Mouse (Mus musculus): ENCODE data around the gene Gm7029. TPM values are rescaled to one million over a fixed set of nuclear protein-coding genes. Genes with fewer than 3 reads are reported as not detected.
"Not testable (repeated sequence)": the region's sequence is repeated elsewhere in the genome, so short reads cannot be mapped to it uniquely, and the experiment has no call there.

Gene Gm7029
- polyA plus RNA-seq, 1 experiment from 2014 or later, result not detected

DNA sequence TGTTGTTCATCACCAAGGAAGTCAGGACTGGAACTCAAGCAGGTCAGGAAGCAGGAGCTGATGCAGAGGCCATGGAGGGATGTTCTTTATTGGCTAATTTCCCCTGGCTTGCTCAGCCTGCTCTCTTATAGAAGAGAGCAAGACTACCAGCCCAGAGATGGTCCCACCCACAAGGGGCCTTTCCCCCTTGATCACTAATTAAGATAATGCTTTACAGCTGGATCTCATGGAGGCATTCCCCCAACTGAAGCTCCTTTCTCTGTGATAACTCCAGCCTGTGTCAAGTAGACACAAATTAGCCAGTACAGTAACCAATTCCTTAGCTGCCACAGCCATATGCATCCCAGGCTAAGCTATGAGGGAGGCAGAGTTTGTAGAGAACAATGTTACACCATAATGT is 14.6 kb downstream of the Gm7029 start:
- H3K36me3 ChIP-seq (ENCODE audit: control insufficient read depth, insufficient read depth, low read length); H3K9ac ChIP-seq (ENCODE audit: low read depth, low read length); H3K27me3 ChIP-seq (replicated peaks; ENCODE audit: control insufficient read depth, insufficient read depth, low read length); H3K4me1 ChIP-seq (ENCODE audit: control insufficient read depth, insufficient read depth, low read length); H3K9me3 ChIP-seq (ENCODE audit: control insufficient read depth, low read length); H3K4me3 ChIP-seq (ENCODE audit: low read depth, low read length); H3K27ac ChIP-seq (replicated peaks; ENCODE audit: low read depth, low read length); ATAC-seq (ENCODE audit: low read depth); DNase-seq (ENCODE audit: low spot score): not testable (repeated sequence)
- H3K4me2 ChIP-seq (ENCODE audit: low read depth, low read length), result peak overlapping the region; percentile 63

DNA sequence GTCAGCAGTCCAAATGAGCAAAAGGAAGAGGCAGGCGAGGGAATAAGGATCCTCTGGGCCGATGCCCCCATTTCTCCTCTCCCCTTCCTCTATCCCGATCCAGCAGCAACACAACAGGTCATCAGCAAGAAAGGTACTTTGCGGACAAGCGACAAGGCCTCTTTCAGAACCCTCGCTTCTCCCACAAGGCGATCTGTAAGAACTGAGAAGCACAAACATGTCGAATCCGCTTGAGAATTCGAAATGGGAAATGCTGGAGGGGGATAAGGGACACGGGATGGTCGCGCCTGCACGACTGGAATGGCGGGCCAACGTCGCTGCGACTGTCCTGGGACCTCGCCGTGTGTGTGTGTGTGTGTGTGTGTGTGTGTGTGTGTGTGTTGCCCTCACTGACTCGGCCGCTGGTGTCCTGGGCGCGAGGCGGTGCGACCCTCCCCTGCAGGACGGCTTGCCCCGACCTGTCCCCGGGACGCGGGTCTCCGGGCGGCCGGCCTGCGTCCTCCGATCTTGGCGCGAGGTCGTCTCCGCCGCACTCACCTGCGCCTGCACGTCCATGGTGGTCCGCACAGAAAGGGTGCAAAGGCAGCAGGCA is 16.4 kb downstream of the Gm7029 start:
- H3K4me1 ChIP-seq (ENCODE audit: control insufficient read depth, insufficient read depth, low read length); DNase-seq (ENCODE audit: low spot score); H3K9me3 ChIP-seq (ENCODE audit: control insufficient read depth, low read length); ATAC-seq (ENCODE audit: low read depth); H3K36me3 ChIP-seq (ENCODE audit: control insufficient read depth, insufficient read depth, low read length); H3K27me3 ChIP-seq (replicated peaks; ENCODE audit: control insufficient read depth, insufficient read depth, low read length); H3K27ac ChIP-seq (replicated peaks; ENCODE audit: low read depth, low read length): not testable (repeated sequence)
- peak overlapping the region; percentile 70 for H3K9ac ChIP-seq (ENCODE audit: low read depth, low read length)
- peak overlapping the region; percentile 63 for H3K4me2 ChIP-seq (ENCODE audit: low read depth, low read length)
- peak overlapping the region; percentile 61 for H3K4me3 ChIP-seq (ENCODE audit: low read depth, low read length)
- 1% methylated on average over 17 of the region's 44 CpGs for WGBS

DNA sequence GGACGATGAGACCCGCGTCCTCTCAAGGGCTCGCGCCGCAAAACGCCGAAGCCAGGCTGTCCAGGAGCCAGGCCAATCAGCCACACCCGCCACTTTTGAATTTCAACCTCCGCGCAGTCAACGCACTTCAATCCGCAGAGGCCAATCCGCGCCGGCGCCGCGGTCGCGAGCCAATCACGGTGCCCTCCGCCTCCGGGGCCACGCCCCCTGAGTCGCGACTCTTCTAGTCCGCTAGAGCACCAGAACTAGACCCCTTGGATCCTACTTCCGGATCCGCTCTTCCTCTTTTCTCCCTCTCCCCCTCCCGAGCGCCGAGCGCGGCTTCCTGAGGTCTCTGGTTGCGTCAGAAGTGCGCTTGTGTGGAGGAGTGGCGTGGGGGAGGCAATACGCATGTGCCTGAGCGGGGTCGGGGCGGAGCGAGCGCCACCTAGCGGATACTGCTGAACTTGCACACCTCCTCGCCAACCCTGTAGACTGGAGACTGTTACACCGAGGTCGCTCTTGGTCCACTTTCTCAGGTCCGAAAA is 17.0 kb downstream of the Gm7029 start, which contains the start of gene Kifc1:
Gene Kifc1 (minus strand): TSS at position 129 of the 527 bp plus-strand sequence.
- DNase-seq (ENCODE audit: low spot score) (peak; percentile 100), ATAC-seq (ENCODE audit: low read depth) (peak; percentile 99)
- H3K4me1 ChIP-seq (ENCODE audit: control insufficient read depth, insufficient read depth, low read length), result peaks cover 9% of the 10 kb centered on the region; the same call in 1 of the 2 replicates
- H3K36me3 ChIP-seq (ENCODE audit: control insufficient read depth, insufficient read depth, low read length), result 0 out of 2 replicates have a peak, but pooled peaks cover 8% of the 10 kb centered on the region
- no peak within 1 kb of the TSS for H3K27ac ChIP-seq (replicated peaks; ENCODE audit: low read depth, low read length)
- H3K9me3 ChIP-seq (ENCODE audit: control insufficient read depth, low read length), result no peaks in the 10 kb centered on the region
- H3K27me3 ChIP-seq (replicated peaks; ENCODE audit: control insufficient read depth, insufficient read depth, low read length), result no peaks in the 10 kb centered on the region
- H3K4me2 ChIP-seq (ENCODE audit: low read depth, low read length), result peak within 1 kb of the TSS; percentile 63
- peak within 1 kb of the TSS; percentile 61 for H3K4me3 ChIP-seq (ENCODE audit: low read depth, low read length)
- H3K9ac ChIP-seq (ENCODE audit: low read depth, low read length), result peak within 1 kb of the TSS; percentile 70
- 1% methylated on average over 30 of the region's 49 CpGs for WGBS

DNA sequence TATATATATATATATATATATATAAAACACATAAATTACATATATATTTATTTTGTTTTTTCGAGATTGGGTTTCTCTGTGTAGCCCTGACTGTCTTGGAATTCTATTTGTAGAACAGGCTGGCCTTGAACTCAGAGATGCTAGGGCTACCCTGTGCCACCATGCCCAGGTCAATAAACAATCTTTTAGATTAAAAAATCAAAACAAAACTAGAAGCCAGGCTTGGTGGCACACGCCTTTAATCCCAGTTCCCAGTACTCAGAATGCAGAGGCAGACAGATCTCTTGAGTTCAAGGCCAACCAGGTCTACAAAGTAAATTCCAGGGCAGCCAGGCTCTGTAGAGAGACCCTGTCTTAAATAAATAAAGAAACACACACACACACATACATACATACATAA is 17.7 kb downstream of the Gm7029 start:
- 0 out of 2 replicates have a peak, but pooled peaks cover under 1% of the 10 kb centered on the region for H3K36me3 ChIP-seq (ENCODE audit: control insufficient read depth, insufficient read depth, low read length)
- WGBS, result 66% methylated on average over 2 of the region's 2 CpGs
- DNase-seq (ENCODE audit: low spot score), result no peak

DNA sequence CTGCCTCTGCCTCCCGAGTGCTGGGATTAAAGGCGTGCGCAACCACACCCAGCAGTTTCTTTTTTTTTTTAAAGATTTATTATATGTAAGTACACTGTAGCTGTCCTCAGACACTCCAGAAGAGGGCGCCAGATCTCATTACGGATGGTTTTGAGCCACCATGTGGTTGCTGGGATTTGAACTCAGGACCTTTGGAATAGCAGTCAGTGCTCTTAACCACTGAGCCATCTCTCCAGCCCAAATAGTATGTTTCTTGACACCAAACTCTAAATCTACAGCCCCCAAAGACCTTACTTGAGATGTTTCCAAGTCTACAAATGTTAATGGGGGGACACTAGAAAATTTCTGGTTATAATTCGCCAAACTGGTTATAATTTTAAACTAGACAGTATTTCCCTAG is 18.3 kb downstream of the Gm7029 start:
- ATAC-seq (ENCODE audit: low read depth); DNase-seq (ENCODE audit: low spot score); H3K9ac ChIP-seq (ENCODE audit: low read depth, low read length): not testable (repeated sequence)

More for the DNA sequence above, 17.7 kb downstream of the Gm7029 start:
- no peak overlapping the region for H3K27ac ChIP-seq (replicated peaks; ENCODE audit: low read depth, low read length)
- no peaks in the 10 kb centered on the region for H3K27me3 ChIP-seq (replicated peaks; ENCODE audit: control insufficient read depth, insufficient read depth, low read length)
- no peak for ATAC-seq (ENCODE audit: low read depth)
- H3K4me2 ChIP-seq (ENCODE audit: low read depth, low read length), result no peak overlapping the region
- H3K9ac ChIP-seq (ENCODE audit: low read depth, low read length), result no peak overlapping the region
- H3K9me3 ChIP-seq (ENCODE audit: control insufficient read depth, low read length), result no peaks in the 10 kb centered on the region
- H3K4me1 ChIP-seq (ENCODE audit: control insufficient read depth, insufficient read depth, low read length), result peaks cover 9% of the 10 kb centered on the region; the same call in 1 of the 2 replicates
- no peak overlapping the region for H3K4me3 ChIP-seq (ENCODE audit: low read depth, low read length)

DNA sequence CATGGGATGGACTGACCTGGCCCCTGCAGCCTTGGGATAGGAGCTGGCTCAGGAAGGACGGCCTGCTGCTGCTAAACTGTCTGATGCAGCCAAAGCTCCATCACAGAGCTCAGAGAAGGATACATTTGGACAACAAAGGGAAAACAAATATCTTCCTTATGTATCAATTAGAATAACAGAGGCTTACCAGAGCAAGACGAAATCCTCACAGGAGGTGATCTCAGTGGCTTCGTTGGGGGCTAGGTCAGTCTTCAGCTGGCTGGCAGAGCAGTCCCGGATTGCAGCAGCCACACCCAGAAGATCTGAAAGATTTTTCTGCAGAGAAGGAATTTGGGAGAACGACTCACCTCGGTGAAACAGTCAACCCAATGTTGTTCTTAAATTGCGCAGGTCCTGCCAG is 18.8 kb downstream of the Gm7029 start:
- H3K4me1 ChIP-seq (ENCODE audit: control insufficient read depth, insufficient read depth, low read length), result peaks cover 9% of the 10 kb centered on the region; the same call in 1 of the 2 replicates
- H3K9ac ChIP-seq (ENCODE audit: low read depth, low read length), result no peak overlapping the region
- ATAC-seq (ENCODE audit: low read depth) (no peak), DNase-seq (ENCODE audit: low spot score) (no peak)
- H3K4me3 ChIP-seq (ENCODE audit: low read depth, low read length), result no peak overlapping the region
- no peak overlapping the region for H3K27ac ChIP-seq (replicated peaks; ENCODE audit: low read depth, low read length)
- 14% methylated on average over 7 of the region's 7 CpGs for WGBS
- no peaks in the 10 kb centered on the region for H3K27me3 ChIP-seq (replicated peaks; ENCODE audit: control insufficient read depth, insufficient read depth, low read length)
- no peaks in the 10 kb centered on the region for H3K36me3 ChIP-seq (ENCODE audit: control insufficient read depth, insufficient read depth, low read length)
- no peak overlapping the region for H3K4me2 ChIP-seq (ENCODE audit: low read depth, low read length)
- no peaks in the 10 kb centered on the region for H3K9me3 ChIP-seq (ENCODE audit: control insufficient read depth, low read length)

More for the DNA sequence above, 18.3 kb downstream of the Gm7029 start:
- not testable (repeated sequence) for H3K27me3 ChIP-seq (replicated peaks; ENCODE audit: control insufficient read depth, insufficient read depth, low read length); H3K4me1 ChIP-seq (ENCODE audit: control insufficient read depth, insufficient read depth, low read length); H3K9me3 ChIP-seq (ENCODE audit: control insufficient read depth, low read length); H3K27ac ChIP-seq (replicated peaks; ENCODE audit: low read depth, low read length); H3K36me3 ChIP-seq (ENCODE audit: control insufficient read depth, insufficient read depth, low read length); H3K4me2 ChIP-seq (ENCODE audit: low read depth, low read length); H3K4me3 ChIP-seq (ENCODE audit: low read depth, low read length)
- 70% methylated on average over 6 of the region's 6 CpGs for WGBS

DNA sequence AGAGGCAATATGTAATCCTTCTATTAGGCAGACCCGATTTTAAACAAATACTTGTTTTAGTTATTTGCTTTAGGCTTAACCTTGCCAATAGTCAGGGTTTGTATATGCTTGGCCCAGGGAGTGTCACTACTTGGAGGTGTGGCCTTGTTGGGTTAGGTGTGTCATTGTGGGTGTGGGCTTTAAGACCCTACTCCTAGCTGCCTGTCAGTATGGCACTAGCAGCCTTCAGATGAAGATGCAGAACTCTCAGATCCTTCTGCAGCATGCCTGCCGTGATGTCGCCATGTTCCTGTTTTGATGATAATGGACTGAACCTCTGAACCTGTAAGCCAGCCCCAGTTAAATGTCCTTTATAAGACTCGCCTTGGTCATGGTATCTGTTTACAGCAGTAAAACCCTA is 19.4 kb downstream of the Gm7029 start:
- 74% methylated on average over 4 of the region's 4 CpGs for WGBS
- not testable (repeated sequence) for H3K27ac ChIP-seq (replicated peaks; ENCODE audit: low read depth, low read length); DNase-seq (ENCODE audit: low spot score); H3K9ac ChIP-seq (ENCODE audit: low read depth, low read length); H3K4me1 ChIP-seq (ENCODE audit: control insufficient read depth, insufficient read depth, low read length); H3K4me3 ChIP-seq (ENCODE audit: low read depth, low read length); H3K4me2 ChIP-seq (ENCODE audit: low read depth, low read length); ATAC-seq (ENCODE audit: low read depth); H3K36me3 ChIP-seq (ENCODE audit: control insufficient read depth, insufficient read depth, low read length); H3K9me3 ChIP-seq (ENCODE audit: control insufficient read depth, low read length); H3K27me3 ChIP-seq (replicated peaks; ENCODE audit: control insufficient read depth, insufficient read depth, low read length)

DNA sequence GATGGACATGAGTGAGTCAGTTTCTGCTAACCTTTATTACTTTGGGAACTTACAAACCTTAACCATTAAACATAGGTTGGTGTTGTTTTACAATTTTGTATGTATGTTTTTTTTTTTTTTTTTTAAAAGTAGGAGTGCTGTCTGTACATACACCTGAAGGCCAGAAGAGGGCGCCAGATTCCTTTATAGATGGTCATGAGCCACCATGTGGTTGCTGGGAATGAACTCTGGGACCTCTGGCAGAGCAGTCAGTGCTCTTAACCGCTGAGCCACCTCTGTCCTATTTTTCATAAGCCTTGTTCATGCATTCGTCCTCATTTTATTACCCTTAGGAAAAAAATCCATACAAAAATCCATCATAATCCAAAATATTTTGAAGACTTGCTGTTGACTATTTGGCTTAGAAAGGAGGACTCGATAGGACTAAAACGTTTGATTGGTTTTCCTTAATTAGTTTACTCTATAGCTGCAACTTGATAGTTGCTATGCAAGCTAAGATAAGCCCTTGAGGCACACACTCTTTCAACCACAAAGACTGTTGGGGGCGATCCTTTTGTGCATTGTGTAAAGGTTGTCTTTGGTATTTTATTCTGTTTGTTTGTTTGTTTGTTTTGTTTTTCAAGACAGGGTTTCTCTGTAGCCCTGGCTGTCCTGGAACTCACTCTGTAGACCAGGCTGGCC is 23.6 kb downstream of the Gm7029 start:
- H3K4me2 ChIP-seq (ENCODE audit: low read depth, low read length), result no peak overlapping the region
- no peak overlapping the region for H3K9ac ChIP-seq (ENCODE audit: low read depth, low read length)
- no peaks in the 10 kb centered on the region for H3K9me3 ChIP-seq (ENCODE audit: control insufficient read depth, low read length)
- no peaks in the 10 kb centered on the region for H3K36me3 ChIP-seq (ENCODE audit: control insufficient read depth, insufficient read depth, low read length)
- no peaks in the 10 kb centered on the region for H3K4me1 ChIP-seq (ENCODE audit: control insufficient read depth, insufficient read depth, low read length)
- H3K4me3 ChIP-seq (ENCODE audit: low read depth, low read length), result no peak overlapping the region
- peak; percentile 60 for DNase-seq (ENCODE audit: low spot score)
- H3K27me3 ChIP-seq (replicated peaks; ENCODE audit: control insufficient read depth, insufficient read depth, low read length), result no peaks in the 10 kb centered on the region
- no peak for ATAC-seq (ENCODE audit: low read depth)
- H3K27ac ChIP-seq (replicated peaks; ENCODE audit: low read depth, low read length), result no peak overlapping the region
- 39% methylated on average over 6 of the region's 6 CpGs for WGBS

Measured in embryonic facial prominence, embryonic 14.5 days (tissue).